Mouse (Mus musculus) layer of hippocampus, adult 11-12 months (tissue): Measurements from ENCODE around the gene Barhl2.
A peak's percentile ranks its signal among the peaks of the same experiment; 100 is the strongest.

Experiments used
- DNase-seq: peaks from one replicate; pipeline ENCODE4 v3.0.0; 2022; ENCODE audit warnings: low spot score

The Barhl2 gene

DNA sequence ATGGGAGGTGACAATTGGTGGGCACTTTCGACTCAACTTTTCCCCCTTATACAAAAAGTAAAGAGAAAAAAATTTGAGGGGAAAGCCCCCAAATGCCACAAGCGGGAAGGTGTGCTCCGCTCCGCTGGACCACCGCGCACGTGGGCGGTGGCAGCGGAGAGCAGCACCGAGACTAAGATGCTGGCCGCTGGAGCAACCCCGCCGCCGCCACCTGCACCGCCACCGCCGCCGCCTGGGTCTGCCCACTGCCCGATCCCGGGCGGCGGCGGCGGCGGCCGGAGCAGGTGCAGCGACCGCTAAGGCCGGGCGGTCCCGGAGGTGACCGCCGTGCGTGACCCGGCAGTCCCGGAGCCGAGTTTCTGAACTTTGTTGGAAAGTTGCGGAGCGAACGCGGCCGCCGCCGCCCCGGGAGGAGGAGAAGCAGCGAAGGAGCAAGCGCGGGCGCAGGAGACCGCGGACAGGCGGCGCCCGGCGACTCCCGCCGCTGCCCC, at the start of gene Barhl2:
Gene Barhl2 (minus strand): TSS at position 181 of the 491 bp plus-strand sequence.
- no peak for DNase-seq

DNA sequence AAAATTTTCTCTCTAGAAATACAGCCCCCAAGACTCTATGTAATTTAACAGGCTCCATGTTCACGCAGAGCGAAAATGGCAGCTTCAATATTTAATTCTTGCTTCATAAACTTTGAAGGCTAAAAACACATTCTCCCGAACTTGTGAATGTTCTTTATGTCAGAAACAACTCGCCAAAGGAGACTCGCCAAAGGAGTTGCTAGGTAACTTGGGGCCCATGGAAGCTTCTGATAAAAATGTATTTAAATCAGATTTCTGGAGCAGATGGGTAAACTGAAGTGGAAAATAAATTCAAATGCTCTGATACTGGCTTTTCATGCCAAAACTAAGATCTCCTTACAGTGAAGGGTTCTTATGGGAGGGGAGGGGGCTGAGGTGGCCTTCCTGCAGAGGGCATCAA, 48.1 kb upstream of the Barhl2 start:
- DNase-seq, result no peak

DNA sequence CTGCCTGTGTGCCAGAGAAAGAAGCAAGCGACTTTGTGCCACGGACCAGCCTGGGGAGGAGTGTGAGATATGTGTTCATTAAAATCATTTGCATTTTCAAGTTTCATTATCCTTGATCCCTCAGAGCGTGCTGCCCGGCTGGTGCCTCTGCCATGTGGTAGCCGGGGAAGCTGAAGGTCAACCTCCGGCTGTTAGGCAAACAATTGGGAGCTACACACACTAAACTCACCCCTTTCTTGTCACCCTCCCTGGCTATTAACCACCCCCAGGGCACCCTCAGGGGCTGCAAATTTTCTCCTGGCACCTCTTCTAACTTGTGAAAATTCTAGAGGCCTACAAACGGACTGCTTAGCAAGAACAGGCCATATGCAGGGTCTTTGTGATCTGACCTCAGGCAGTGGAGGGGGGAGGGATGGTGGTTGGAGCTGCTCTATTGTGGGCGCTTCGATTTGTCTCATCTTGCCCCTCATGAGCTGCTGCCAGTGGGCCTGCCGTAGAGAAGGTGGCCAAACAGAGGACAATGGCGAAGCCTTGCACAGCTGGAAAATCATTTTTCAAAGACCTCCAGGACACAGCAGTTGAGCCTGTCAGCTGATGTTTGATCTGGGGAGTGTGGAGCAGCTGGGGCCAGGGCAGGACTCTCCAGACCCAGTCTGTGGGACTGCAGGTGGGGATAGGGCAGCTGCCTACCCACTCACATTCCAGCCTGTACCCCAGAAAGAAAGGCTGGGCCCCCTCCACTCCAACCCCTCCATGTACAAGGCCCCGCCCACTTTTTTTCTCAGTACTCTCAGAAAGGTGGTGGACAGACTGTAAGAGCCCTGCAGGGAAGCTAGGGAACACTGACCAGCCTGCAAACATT, 44.9 kb upstream of the Barhl2 start:
- DNase-seq, result no peak

DNA sequence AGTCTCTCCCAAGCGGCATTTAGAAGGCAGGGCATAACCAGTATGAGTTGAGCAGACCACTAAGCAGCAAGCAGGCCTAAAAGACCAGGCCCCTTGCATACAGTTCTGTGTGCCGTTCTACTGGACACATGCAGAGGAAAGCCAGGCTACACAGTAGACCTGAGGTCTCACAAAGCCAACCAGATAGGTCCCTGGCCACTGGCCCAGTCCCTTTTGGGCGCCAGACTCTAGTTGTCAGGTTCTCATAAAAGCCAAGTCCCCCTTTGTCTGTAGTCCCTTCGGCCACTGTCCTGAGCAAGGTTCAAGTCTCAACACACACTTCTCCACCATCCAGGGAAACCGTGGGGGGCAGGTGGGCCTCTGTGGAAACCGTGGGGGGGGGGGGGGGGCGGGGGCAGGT, 44.3 kb upstream of the Barhl2 start:
- no peak for DNase-seq

DNA sequence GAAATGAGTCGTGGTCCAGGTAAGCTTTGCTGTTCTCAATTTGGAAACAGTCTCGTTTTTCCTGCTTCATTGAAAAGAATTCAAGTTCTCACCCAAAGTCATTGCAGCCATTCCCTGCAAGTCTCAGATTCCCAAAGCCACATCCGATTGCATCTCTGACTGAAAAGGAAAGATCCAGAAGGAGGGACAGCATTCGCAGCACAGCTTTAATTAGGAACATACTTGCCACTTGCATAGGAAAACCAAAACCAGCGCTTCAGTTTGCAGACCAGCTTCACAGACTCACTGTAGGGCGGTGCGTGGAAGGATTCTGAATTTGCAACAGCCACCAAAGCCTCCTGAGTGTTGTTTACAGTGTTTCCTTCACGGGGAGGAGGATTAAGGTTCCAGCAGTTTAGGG, 33.8 kb upstream of the Barhl2 start:
- no peak for DNase-seq

DNA sequence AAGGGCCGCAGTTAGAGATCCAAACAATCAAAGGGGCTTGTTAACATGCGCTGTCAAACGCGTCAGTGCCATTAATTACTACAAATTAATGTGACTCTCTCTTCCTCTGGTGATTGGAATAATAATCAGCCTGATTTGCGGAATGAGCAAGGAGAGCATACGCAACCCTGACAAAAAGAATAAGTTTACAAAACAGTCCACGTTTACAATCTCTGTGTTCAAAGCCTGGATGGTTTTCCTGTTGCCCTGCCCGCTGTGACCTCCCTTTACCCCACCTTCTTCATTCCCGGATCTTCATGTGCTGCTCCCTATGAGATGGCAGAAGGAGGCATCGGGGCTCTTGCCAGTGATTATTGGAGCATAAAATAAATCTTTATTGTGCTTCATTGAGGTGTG, 14.1 kb upstream of the Barhl2 start:
- DNase-seq, result no peak

DNA sequence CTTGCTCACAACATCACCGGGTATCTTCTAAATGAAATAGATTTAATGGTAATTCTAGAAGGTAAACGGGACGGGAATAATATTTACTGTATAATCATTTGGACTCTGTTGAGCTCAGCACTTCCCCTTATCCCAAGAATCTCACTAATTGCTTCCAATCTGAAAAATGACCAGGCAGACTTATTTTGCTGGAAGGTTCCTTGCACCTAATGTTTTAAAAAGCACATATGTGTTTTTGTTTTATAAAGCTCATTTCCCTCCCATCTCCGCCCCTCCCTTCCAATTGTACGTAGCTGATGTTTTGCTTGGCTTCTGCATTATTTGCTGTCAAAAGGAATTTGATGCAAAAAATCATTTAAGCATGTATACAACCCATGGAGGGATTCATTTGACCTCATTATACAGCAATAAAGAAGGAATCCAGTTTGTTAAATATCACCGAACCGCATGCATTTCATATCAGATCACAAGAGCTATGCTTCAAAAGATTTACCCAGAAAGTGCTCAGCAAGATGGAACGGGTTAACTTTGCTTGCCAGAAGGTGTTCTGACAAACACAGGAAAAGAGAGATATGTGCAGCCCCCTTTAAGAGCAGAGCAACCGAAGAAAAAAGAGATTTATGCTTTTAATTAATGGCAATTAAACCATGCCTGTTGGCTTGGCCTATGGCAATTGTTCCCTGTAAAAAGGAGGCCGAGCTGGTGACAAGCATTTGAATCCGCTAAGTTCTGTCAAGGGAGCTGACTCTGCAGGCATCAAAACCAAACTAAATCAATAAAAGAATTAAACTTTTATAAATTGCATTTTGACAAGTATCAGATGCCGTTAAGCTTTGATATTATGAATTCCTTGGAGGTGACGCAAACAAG, 13.5 kb upstream of the Barhl2 start:
- DNase-seq, result no peak

DNA sequence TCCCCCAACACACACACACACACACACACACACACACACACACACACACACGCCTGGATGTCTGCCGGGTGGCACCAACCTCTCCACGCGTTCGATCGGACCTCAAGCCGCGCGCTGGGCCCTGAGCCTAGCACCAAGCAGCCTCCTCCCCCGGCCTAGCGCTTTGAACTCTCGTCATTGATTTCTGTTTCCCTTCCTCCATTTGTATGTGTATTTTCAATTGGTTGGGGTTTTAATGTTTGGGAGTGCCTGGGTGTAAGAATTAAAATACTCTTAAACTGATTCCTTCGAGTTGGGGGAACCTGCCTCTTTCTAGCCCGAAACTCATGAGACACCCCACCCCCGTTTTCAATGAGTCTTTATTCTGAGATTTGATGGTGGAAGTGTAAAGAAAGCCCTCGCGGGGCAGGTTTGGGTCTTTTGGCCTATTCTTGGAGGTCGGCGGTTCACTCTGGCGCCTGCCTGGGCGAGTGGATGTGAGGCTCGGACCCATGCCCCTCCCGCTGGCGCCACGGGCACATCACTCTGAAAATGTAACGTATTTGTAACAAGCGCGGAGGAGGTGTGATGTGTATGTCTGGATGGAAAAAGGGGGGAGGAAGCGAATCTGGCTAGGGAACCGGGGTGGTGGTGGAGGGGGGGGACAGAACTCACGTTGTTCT, 7.3 kb upstream of the Barhl2 start:
- no peak for DNase-seq

DNA sequence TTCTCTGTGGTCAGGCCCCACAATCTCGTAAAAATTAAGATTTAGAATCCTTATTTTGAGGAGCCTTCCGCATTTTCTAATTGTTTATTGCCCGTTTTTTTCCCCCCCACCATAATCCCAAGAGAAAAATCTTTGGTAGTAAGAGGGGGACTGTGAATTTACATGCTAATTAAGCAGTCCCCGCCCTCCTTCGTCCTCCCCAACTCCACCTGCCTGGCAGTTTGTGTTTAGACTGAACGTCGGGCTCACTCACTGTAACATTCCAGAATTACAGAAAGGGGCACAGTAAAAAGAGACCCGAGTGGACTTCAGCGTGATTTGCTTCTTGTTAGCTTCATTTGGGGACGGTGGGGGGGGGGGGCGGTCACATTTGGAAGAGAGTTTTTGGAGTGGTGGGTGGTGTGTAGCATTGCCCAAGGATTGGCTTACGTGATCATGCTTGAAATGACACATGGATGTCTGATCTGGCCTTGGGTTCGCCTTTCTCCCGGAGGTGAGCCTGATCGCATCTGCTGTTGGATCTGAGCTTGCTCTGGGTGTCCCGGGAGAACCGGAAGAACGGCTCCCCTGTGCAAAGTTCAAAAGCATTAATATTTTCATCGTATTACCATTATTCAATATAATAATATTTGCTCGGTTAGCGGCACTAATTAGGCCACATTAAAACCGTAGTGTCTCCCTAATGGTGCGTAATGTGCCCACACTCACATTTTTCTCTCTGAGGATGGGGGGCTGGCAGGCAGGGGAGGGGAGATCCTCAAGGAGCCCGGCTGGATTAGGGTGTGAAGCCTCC, 6.6 kb upstream of the Barhl2 start:
- DNase-seq, result no peak

DNA sequence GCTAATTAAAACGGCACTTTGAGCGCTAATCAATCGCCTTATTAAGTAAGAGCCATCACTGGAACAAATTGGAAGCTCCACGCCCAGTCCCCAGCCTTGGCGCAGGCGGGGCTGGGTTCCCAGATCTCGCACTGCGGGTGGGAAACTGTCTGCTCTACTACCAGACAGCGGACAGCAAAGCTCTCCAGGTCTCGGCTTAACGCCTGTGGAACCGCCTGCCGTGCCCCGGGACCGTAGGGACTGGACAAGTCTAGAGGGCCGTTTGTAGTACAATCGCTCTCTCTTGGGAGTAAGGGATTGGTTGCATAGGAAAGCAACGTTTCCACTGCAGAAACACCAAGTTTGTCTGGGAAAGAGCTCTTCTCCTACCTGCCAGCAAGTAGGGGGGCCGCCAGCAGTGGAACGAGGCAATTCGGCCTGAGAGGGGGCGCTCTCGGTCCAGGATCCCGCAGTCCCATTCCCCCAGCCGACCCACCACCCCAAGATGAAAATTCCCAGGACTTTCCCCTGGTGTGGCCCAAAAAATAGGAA, 5.8 kb upstream of the Barhl2 start:
- no peak for DNase-seq

DNA sequence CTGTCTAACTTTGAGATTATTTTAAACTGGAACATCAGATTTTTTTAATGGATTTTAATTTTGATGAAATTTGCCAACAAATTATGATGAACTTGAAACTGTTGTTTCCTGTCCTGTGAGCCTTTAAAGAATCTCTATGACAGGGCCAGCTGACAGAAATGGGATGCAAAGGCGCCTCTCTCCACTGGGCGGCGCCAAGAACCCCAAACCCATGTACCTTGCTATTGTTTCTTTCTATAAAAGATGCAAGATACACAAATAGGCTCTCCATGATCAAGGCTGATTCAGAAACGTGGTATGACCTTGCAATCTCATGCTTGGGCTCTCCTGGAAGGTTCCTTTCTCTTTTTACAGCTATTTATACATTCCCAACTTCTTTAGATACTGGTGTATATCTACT, 3.9 kb upstream of the Barhl2 start:
- peak; percentile 29 for DNase-seq

DNA sequence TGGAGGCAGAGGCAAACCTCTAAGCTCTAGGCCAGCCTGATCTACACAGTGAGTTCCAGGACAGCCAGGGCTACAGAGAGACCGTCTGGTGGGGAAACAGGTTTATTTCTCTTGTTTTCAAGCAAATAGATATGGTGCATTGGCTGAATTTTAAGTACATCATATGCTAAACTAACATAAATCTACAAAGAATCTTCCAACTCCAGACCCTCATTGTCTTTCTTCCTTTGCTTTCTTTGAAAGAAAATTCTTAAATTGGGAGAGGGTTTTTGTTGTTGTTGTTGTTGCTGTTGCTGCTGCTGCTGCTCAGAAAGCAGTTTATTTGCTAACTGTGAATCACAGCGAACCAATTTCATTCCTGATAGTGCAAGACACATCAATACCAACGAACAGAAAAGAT, 3.5 kb upstream of the Barhl2 start:
- no peak for DNase-seq

DNA sequence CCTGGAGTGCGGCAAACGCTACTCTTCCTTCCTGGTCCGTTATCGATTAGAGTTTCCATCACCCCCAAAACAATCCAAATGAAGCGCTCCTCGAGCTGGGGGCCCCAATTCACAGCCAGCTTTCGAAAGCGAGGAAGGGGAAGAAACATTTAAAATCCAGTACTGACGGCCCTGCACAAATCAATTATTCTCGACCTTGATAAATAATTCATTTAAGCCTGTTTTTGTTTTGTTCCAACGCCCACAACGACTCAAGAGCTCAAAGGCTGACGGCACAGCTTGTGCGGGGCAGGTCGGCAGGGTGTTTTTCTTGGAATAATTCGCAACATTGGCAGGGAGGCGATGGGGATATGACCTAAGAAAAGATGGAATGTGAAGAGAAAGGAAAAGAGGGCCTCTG, 2.6 kb upstream of the Barhl2 start:
- DNase-seq, result no peak

DNA sequence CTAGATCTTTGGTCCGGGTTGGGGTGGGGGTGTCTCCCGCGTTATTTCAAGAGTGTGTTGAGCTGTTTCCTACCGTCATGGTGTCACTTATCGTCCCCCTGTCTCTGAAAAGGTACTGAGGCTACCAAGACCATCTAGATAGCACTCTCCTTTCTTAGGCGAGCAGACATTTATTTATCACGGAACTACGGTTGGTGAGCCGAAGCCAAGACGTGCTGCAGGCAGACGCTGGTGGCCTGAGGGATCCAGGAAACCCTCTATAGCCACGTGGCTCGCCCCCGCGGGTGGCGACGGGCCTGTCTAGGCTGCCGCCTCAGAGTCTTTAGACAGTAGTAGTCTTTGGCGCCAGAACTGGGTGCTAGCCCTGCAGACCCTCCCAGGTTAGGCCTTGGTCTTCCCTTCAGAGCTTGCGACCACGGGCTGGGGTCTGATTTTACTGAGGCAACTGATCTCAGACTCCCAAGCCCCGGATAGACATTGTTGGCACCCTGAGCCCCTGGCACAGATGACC, 2.1 kb upstream of the Barhl2 start:
- no peak for DNase-seq

DNA sequence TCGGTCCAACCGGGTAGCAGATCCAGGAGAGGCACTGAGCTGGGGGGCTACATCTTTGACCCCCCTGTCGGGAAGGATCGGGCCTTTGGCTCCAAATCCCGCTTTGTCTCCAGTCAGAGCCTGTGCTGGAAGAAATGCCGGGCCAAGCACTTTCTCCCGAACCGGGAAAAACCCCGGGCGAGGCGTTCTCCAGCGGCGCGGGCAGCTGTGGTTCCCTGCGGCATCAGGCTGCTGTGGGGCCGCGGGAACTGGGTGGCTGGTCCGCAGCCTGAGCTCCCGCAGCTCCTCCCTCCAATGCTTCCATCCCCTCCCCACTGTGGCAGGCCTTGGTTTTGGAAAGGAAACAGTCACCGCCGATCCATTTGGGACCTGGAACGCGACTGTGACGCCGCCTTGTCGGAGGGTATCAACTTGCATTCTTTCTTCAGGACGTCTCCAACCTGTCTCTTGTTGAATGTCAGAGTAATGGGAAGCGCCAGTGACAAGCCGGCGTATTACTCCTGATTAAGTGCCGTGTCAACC, 1.2 kb upstream of the Barhl2 start:
- DNase-seq, result no peak

DNA sequence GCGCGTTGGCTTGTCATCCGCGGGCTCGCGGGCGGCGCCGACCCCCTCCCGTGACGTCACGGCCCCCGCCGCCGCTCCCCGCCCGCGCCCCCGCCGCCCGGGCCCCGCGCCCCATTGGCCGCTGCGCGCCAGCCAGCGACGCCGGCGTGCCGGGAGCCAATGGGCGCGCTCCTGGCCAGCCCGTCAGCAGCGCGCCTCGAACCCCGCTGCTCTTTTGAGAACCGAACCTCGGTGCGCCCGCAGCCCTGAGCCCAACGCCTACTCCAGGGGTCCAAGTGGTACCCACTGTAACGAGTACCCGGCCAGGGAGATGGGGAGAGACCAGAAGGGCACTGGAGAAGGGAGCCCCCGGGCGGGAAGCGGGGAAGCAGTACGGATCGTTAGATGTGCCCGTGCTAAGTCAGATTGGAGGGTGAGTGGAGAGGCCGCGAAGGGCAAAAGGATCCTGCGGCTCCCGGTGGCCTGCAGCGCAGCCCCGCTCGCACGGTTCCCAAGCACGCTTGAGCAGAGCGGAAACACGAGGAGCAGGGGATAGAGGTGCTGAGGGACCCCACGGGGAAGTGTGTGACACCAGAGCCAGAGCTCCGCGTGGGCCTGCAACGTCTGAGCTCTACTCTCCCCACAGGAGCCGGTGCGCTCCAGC, 632 bp upstream of the Barhl2 start:
- DNase-seq, result no peak

DNA sequence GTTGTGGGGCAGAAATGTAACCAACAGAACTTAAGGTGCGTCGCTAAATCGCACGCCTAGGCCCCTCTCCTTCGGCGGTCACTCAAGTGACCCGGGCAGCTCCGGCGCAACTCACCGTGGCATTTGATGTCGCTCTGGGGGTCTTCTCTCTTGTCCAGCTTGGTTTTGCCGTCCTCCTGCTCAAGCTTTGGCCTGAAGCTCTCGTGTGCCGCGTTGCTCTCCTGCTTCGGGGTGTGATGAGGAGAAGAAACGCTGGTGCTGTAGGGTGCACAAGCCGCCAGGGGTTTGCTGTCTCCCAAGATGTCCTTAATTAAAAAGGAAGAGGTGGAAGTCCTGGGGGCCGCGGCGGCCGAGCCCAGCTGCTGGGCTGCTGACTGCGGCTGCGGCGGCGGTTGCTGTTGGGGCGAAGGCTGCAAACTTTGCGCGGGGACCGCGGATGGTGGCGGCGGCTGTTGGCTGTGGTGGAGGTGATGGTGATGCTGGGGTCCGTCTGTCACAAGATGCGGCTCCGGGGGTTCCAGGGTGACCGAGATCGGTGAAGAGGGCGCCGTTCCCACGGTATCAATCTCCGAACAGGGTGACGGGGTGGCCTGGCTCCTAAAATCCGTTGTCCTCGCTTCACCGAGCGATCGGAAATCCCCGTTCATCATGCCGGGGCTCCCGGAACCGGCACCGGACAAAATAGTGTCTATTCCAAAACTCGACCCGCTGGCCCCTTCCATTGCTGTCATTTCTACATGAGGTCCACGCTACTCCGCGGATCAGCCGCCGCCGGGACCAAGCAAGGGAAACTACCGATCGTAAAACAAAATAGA, 648 bp downstream of the Barhl2 start:
- DNase-seq, result no peak

DNA sequence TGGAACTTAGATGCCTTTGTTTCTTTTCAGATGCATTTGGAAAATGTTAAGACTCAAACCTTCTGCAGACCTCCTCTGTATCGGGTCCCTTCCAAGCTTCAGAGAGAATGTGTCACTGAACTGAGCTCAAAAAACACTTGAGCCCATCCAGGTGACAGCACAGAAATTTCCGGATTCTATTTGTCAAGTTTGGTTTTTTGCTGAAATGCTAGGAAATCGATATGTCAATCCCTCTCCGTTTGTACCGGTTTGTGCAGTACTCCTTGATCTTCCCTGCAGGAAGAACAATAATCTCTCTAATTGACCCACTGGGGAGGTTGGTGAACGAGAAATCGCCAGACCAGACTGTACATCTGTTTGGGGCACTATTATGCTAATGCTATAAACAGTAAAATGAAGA, 2.0 kb downstream of the Barhl2 start:
- no peak for DNase-seq

DNA sequence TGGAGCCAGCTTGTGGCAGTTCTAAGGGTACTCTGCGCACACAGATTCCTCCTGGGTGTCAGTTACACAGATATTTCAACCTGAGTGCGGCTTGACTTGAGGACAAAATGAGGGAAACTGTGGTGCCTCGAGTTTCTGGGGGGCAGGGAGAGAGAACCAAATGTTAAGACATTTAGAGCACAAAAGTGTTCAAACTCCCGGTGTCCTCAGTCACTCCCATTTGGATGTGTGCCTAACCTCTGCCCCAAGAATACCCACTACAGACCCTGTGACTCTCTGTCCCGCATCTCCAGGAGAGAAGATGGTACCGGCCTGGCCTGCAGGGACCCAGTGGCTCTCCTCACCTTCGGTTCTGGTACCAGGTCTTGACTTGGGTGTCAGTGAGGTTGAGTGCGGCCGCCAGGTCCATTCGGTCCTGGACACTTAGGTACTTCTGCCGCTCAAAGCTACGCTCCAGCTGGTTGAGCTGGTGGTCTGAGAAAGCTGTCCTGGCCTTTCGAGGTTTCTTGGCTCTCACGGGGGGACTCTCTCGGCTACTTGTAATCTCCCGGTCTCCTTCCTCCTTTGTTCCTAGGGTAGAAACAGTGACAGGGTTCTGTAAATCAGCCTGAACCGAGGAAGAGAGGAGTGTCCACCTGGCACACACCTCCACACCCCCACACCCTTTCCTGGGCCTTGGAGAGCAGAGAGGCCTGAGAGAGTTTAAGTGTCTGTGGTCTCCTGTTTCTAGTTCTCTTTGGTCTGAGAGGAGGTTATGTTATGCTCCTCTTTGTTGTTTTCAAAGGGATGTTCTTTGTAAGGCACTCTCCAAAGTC, 2.7 kb downstream of the Barhl2 start:
- no peak for DNase-seq
